Mouse (Mus musculus) CH12.LX (cell line): ENCODE data around the gene Cep78.

Experiments used
- CTCF ChIP-seq, 2 experiments: IDR thresholded peaks in 1 of 2; conservative IDR thresholded peaks in 1 of 2; 2 replicates each; pipeline ENCODE4 v1.5.1; 2011 to 2012; ENCODE audit warnings: low read depth in 2 of 2, low read length in 2 of 2, improper control_type of control experiment in 1 of 2, inconsistent platforms in 1 of 2, mild to moderate bottlenecking in 1 of 2, moderate library complexity in 1 of 2
- IRF4 ChIP-seq: IDR thresholded peaks from 2 replicates; pipeline ENCODE4 v1.6.1; 2014; ENCODE audit warnings: low read depth, mild to moderate bottlenecking, inconsistent platforms, low read length, improper control_type of control experiment
- NELFE ChIP-seq: IDR thresholded peaks from 2 replicates; pipeline ENCODE4 v1.6.1; 2011; ENCODE audit warnings: low read depth, low read length, improper control_type of control experiment
- NRF1 ChIP-seq: IDR thresholded peaks from 2 replicates; pipeline ENCODE4 v1.6.1; 2014; ENCODE audit warnings: low read depth, mild to moderate bottlenecking, inconsistent platforms, low read length, improper control_type of control experiment, moderate library complexity
- POLR2A ChIP-seq: IDR thresholded peaks from 2 replicates; pipeline ENCODE4 v1.6.1; 2011; ENCODE audit warnings: low read depth, mild to moderate bottlenecking, improper control_type of control experiment, low read length
- POLR2AphosphoS2 ChIP-seq: IDR thresholded peaks from 2 replicates; pipeline ENCODE4 v1.6.1; 2011; ENCODE audit warnings: low read depth, low read length, improper control_type of control experiment
- TBP ChIP-seq: conservative IDR thresholded peaks from 2 replicates; pipeline ENCODE4 v1.6.1; 2011; ENCODE audit warnings: low read depth, low read length, improper control_type of control experiment
- UBTF ChIP-seq: IDR thresholded peaks from 2 replicates; pipeline ENCODE4 v1.6.1; 2012; ENCODE audit warnings: low read depth, mild to moderate bottlenecking, inconsistent platforms, low read length, improper control_type of control experiment, moderate library complexity
- USF2 ChIP-seq: conservative IDR thresholded peaks from 2 replicates; pipeline ENCODE4 v1.6.1; 2011; ENCODE audit warnings: low read depth, low read length, improper control_type of control experiment

- TF ChIP-seq UBTF (no peak), IRF4 (no peak), POLR2AphosphoS2 (no peak), CTCF (conservative IDR thresholded peaks at IDR 0.05 in 1 of 2, IDR thresholded peaks at IDR 0.05 in 1 of 2; ENCODE audit: low read depth in 2 of 2, low read length in 2 of 2) (no peak), POLR2A (no peak), USF2 (no peak), NRF1 (no peak), TBP (no peak), NELFE (no peak)
Measured at GRCm38 (mm10) chr19:15950225-15950624, 34.6 kb downstream of the Cep78 start.
